Mouse (Mus musculus) heart, adult 11 months (tissue): ENCODE data around the gene Scg5.

Source experiments
- DNase-seq: peaks from one replicate; pipeline ENCODE4 v3.0.0; 2022

Gene Scg5

GRCm38 (mm10) chr2:113805765-113806164, 23.2 kb downstream of the Scg5 start:
- peak; percentile 44 for DNase-seq

DNA sequence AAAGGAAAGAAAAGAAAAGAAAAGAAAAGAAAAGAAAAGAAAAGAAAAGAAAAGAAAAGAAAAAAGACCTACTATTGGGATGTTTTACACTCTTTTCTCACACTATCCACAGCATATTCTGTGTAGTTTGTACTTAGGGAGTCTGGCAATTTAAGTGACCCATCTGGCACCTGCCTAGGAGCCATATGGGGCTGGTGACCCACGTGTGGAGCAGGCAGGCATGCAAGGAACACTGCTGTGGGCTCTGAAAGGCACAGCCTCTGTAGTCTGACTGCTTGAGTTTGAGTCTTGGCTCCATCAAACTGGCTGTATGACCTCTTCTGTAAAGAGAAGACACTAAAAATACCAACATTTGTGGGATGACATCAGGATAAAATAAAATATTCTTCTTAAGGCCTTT, 25.2 kb downstream of the Scg5 start:
- peak; percentile 18 for DNase-seq

DNA sequence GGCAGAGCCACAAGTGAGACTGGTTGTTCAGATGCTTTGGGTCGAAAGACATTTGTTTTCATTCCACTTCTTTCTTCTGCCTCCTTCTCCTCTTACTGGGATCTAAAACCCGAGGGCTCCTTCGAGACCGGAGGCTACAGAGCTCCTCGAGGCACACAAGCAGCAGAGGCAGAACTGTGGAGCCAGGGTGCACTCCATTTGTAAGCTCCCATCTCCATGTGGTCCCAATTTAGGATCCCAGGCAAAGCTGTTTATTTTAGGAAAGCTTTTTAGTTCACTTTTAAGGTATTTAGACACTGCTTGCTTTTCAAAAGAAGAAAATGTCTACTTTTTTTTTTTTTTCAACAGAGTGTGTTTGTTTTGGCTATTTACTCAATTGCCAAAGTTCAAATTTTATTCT, 28.1 kb downstream of the Scg5 start:
- DNase-seq = peak; percentile 73

DNA sequence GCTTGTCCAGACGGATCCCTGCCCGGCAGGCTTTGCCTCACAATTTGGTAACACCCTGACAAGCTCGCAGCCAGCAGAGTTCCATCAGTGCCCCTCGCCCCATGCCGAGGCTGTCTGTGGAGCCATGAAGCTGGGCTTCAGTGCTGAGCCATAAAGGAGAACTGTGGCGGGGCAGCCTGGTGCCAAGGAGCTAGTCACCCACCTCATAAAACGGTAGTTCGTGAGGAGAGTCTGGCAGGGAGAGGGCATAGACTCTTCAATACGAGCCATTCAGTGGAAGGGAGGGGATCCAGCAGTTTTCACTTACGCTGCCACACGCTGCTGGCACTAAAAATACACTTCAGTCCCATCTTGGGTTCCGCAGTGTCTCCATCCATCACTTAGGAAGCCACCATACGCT, 30.3 kb downstream of the Scg5 start:
- peak; percentile 67 for DNase-seq

DNA sequence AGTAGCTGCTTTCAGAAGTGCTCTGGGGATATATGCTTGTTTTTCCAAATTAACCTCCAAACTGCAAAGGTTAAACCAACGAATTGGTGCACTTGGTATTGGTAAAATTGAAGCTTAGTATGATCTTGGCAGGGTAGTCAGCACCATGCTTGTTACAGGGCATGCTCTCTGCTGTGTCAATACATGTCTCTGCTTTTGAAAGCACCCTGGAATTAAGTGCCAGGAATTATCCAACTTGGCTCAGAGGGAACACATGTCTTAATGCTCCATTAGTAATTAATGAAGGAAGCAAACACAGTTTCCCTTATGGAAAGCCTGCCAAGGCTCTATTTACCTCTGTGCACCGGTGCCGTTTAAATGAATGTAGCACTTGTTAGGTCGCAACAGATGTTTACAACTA, 33.7 kb downstream of the Scg5 start:
- DNase-seq = peak; percentile 15

GRCm38 (mm10) chr2:113793521-113793920, 35.4 kb downstream of the Scg5 start:
- no peak for DNase-seq

GRCm38 (mm10) chr2:113788821-113789387, 40.0 kb downstream of the Scg5 start:
- peak; percentile 55 for DNase-seq

DNA sequence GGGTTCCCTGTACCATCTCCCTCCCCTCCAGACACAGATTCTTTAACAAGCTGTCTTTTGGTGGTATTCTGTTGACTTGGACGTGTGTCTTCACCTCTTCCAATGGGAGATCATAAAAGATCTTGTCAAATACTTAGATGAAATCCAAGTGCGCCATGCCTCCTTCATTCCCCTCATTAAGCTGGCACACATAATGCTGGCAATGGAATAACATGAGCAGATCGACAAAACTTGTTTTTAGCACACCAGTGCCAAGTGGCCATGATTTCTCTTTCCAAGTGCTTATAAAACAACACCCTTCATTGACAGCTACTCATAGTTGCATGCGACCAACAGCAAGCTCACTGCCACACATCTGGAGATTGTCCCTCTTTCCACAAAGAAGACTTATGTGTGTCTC, 41.0 kb downstream of the Scg5 start:
- peak; percentile 53 for DNase-seq

- DNase-seq = peak; percentile 21
Measured at GRCm38 (mm10) chr2:113784851-113785250, 44.1 kb downstream of the Scg5 start.

DNA sequence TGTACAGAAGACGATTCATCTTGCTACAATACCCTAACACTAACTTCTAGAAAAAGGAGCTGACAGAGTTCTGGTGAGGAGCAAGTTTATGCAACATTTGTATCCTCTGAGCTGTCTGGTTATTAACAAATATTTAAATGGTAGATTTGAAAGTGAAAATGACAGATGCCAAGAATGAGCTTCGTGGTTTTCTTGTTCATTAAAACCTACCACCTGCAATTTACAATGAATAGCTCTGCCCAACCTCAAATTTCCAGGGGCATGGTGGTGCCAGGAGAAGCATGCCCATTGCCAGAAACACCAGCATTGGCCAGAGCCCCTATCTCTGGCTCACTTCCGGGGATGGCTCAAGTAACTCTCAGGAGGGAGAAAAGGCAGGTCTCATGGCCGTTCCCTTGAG, 47.4 kb downstream of the Scg5 start:
- no peak for DNase-seq

GRCm38 (mm10) chr2:113781107-113781506, 47.8 kb downstream of the Scg5 start:
- DNase-seq = no peak

- DNase-seq = peak; percentile 62
Measured at GRCm38 (mm10) chr2:113779336-113779735, 49.6 kb downstream of the Scg5 start.

- DNase-seq = no peak
Measured at GRCm38 (mm10) chr2:113778036-113778435, 50.9 kb downstream of the Scg5 start.

- no peak for DNase-seq
Measured at GRCm38 (mm10) chr2:113776297-113776696, 52.6 kb downstream of the Scg5 start.

DNA sequence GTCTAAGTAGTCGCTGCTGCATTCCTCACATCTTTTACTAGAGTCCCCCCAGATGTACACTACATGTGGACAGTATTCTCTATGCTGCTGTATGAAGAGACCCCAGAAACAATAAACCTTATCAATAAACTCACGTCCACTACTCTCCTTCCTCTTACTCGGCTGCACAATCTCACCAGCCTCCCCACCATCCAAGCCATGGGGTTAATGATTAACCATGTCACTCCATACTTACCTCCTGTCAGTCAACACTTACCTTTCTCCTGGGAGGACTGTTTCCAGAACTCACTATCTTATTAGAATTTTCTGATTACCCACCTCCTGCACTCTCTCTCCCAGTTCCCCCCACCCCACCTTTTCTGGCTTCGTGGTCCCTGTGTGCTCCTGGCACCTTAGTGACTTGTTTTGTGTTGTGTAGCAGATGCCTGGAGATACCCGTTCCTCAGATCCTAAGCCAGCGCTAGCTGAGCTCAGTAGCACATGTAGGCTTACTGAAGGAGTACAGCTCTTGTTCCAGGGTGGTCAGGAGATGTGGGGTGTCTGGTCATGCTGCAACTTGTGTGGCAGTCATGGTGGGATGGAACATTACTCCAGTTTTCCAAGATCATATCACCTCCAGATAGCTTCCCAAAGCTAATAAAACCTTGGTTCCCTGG, 54.6 kb downstream of the Scg5 start:
- DNase-seq = peak; percentile 46

DNA sequence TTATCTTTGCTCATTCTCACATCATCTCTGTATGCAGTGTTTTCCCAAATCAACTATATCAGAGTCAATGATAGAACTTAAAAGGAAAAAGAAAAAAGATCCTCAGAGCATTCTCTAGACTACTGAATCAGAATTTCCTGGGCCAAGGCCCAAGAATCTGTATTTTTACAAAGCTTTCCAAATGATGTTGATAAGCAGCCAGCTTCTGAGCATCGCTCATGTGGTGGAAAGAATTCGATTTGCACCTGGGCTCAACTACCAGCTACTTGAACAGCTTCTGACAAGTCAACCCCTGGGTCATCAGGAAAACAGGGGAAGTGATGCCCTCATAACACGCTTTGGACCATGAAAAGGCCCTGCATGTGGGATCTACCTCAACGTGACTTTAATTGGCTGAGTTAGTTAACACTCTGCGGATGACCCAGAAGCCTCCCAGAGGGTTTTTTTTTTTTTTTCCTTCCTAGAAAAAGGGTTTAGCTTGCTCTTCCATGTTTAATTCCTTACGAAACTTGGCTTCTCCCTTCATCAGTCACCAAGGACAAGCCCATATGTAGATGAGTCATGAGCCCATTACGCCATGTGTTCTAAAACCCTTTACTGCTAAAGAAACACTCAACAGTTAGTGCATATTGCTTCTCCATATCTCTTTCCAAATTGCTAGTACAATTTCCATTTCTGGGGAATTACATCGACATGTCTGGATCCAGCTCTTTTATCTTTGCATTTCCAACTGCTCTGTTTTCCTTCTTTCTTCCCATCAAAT, 60.2 kb downstream of the Scg5 start:
- DNase-seq = peak; percentile 43

- DNase-seq = peak; percentile 71
Measured at GRCm38 (mm10) chr2:113765885-113766284, 63.0 kb downstream of the Scg5 start.

DNA sequence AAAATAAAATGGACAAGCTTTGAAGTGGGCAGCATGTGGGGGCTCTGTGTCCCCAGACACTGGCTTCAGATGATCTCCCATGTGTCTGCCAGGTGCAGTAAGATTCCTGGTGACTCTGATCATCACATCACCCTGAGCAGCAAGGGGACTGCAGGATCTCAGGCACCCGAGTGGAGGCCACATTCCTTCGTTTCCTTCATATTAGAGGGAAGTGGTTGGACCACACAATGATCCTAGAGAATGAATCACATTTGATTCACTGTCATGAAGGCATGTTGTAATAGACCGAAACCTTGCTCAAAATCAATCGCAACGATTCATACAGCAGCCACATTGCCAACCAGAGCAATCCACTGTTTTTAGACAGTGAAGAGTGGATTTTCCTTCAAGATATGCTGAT, 64.0 kb downstream of the Scg5 start:
- peak; percentile 40 for DNase-seq

DNA sequence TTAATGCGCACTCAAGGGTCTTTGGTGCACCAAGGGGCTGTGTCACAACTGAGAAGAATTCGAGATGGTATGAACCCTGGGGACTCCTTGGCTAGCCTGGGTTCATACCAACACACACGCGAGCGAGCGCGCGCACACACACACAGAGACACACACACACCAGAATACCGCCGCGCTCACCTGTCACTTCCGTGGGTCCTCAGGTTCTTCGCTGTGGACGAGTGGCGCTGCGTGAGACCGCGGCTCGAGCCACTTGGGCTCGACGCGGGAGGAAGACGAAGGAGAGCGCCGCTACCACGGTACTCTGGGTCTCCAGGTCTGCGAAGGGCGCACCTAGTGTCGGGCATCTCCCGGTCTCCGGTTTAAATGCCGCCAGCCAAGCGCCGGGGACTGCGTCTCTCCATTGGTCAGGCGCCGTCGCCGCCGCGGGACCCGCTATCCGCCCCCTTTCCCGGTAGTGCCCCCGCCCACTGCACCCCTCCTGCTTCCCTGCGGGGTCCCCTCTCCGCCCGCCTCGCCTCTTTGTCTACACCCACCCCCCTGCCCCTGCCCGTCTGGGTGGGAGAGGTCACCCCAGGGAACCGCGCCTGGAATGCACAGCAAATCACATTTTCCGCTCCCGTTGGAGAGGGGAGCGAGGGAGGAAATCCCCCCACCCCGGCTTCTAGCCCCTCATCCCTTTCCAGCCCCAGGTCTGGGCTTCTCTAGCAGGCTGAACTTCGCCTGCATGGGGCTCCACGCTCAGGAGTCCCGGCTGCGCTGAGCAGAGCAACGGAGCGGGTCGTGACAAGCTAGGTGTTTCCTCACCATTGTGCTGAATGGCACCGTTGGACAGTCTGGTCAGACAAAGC, 70.4 kb downstream of the Scg5 start, which contains the start of gene Grem1:
Grem1 (minus strand) TSS at position 336 of the 851 bp plus-strand sequence.
- DNase-seq = peak; percentile 76

DNA sequence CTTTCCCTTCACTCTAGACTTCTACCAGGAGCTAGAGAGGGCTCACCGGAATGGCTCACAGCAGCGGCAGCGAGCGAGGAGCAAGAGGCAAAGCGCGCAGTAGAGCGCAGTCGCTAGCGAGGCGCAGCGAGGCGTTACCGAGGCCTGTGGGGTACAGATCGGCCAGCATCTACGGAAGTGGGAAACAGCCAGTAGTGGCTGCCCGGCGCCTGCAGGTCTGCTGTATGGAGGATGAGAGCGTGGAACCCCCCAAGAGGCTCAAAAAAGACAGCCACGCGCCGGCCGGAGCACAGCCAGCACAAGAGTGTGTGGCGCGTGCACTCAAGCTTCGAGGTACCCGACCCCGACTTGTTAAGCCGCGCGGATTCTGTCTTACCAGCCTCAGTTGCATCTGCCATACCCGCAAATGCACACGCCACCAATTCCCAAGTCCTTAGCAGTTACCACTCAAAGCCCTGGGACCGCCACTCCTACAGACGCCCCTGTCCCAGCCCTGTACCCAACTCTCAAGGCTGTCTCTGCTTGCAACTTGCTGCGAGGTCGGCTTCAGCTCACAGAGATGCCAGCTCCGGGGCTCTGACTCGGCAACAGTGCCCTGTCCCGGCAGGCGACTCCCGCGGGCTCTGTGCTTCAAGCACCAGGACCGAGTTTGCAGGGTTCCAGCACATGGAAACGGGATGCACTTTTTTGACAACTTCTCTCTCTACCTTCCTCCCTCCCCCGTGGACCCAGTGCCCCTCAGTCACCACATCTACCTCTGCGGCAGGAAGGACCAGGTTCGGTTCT, 71.2 kb downstream of the Scg5 start:
- DNase-seq = peak; percentile 65

DNA sequence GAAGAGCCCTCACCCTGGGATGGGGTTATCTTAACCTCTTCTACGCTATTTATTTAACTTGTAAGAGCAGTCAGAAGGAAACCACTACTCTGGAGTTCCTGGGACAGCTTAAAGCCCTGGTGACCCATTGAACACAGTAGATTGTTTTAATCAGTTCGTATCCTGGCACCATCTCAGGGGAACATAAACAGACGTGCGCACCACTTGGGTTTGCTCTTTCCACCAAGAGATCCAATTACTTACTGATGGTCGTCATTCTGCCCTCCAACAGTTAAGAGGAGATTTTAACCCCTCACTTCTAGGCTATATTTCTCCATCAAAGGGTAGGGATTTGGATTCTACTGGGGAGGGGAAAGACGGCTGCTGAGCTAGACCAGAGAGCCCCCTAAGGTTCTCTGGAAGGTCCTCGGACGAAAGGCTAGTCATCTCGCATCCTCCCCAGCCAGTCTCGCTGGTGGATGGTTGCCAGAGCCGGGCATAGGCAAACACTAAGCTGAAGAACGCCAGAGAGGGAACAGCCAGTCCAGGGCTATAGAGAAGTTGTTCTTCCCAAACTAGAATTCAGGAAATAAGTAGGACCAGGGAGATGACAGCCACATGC, 71.9 kb downstream of the Scg5 start:
- peak; percentile 52 for DNase-seq

GRCm38 (mm10) chr2:113749721-113750120, 79.2 kb downstream of the Scg5 start:
- peak; percentile 85 for DNase-seq
